Mouse (Mus musculus) MEL (cell line): ENCODE measurements around the gene Vsig10l.

Experiments
- CHD1 ChIP-seq: IDR thresholded peaks from 2 replicates; pipeline ENCODE4 v1.6.1; 2012; ENCODE audit warnings: low read depth, mild to moderate bottlenecking, inconsistent platforms, low read length, improper control_type of control experiment
- CTCF ChIP-seq, 3 experiments: IDR thresholded peaks in 2 of 3; conservative IDR thresholded peaks in 1 of 3; 2 replicates each; pipeline ENCODE4 v1.5.1; 2011 to 2012; ENCODE audit warnings: low read length in 3 of 3, low read depth in 2 of 3, mild to moderate bottlenecking in 2 of 3, improper control_type of control experiment in 1 of 3, inconsistent platforms in 1 of 3, mixed read lengths in 1 of 3, moderate library complexity in 1 of 3; ENCODE audit not compliant: control insufficient read depth in 1 of 3, insufficient read depth in 1 of 3, poor library complexity in 1 of 3, severe bottlenecking in 1 of 3
- GATA1 ChIP-seq: IDR thresholded peaks from 2 replicates; pipeline ENCODE4 v1.6.1; 2011; ENCODE audit warnings: low read depth, low read length, improper control_type of control experiment
- HCFC1 ChIP-seq: IDR thresholded peaks from 2 replicates; pipeline ENCODE4 v1.6.1; 2012; ENCODE audit warnings: low read depth, mild to moderate bottlenecking, inconsistent platforms, low read length, improper control_type of control experiment, moderate library complexity
- MAX ChIP-seq: IDR thresholded peaks from 2 replicates; pipeline ENCODE4 v1.6.1; 2011; ENCODE audit warnings: low read length, improper control_type of control experiment
- NELFE ChIP-seq: IDR thresholded peaks from 2 replicates; pipeline ENCODE4 v1.6.1; 2011; ENCODE audit warnings: low read depth, low read length, improper control_type of control experiment
- POLR2A ChIP-seq, 2 experiments: IDR thresholded peaks; 2 replicates each; pipeline ENCODE4 v1.6.1; 2011 to 2012; ENCODE audit warnings: low read length in 2 of 2, mild to moderate bottlenecking in 2 of 2, control low read depth in 1 of 2, improper control_type of control experiment in 1 of 2, low read depth in 1 of 2, moderate library complexity in 1 of 2; ENCODE audit not compliant: control insufficient read depth in 1 of 2, insufficient read depth in 1 of 2, poor library complexity in 1 of 2
- USF1 ChIP-seq: IDR thresholded peaks from 2 replicates; pipeline ENCODE4 v1.6.1; 2014; ENCODE audit warnings: low read depth, mild to moderate bottlenecking, inconsistent platforms, low read length, improper control_type of control experiment, moderate library complexity

DNA sequence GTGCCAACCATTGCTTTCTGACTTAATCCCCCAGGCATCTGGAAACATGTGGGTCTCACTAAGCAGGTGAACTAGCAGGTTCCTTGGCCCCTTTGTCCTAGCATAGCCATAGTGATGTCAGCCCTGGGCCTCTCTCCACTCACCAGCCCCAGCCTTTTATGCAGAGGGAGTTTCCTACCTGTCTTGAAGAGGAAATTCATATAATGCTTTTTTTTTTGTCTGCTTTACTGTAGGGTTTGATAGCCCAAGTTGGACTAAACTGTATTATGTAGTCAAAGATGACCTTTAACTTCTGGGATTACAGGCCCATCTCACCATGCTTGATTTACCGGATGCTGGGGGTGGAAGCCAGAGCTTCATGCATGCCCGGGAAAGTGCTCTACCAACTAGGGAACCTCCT is 13.1 kb upstream of the Vsig10l start:
- TF ChIP-seq CTCF (IDR thresholded peaks at IDR 0.05 in 2 of 3, conservative IDR thresholded peaks at IDR 0.05 in 1 of 3; ENCODE audit: control insufficient read depth in 1 of 3, insufficient read depth in 1 of 3, low read depth in 2 of 3, low read length in 3 of 3, poor library complexity in 1 of 3, severe bottlenecking in 1 of 3) (no peak), MAX (no peak), POLR2A (IDR thresholded peaks at IDR 0.05; ENCODE audit: control insufficient read depth in 1 of 2, insufficient read depth in 1 of 2, low read depth in 1 of 2, low read length in 2 of 2, poor library complexity in 1 of 2) (no peak), GATA1 (no peak), NELFE (no peak), USF1 (no peak), CHD1 (no peak), HCFC1 (no peak)
